Mouse (Mus musculus) intestine, embryonic 14.5 days (tissue): ENCODE measurements around the gene Sh3gl3. TPM values are rescaled to one million over a fixed set of nuclear protein-coding genes. Genes with fewer than 3 reads are reported as not detected.

Experiments used
- ATAC-seq: fragments of 200-750 bp; cut with Nextera tagmentation; replicated peaks from 2 replicates; pipeline ENCODE4 v1.8.0; 2017; ENCODE audit warnings: low read depth, moderate number of reproducible peaks, moderate TSS enrichment, moderate library complexity; ENCODE audit not compliant: low FRiP score, low TSS enrichment
- DNase-seq: peaks from one replicate; pipeline ENCODE4 v3.0.0-alpha.2; 2018; ENCODE audit warnings: low spot score
- H3K27ac ChIP-seq: fragments of 300-500 bp; sonication (generic); 2 replicates; pipeline ENCODE4 v1.5.1; 2014; ENCODE audit warnings: low read depth, mild to moderate bottlenecking, control low read depth
- H3K27me3 ChIP-seq: fragments of 300-500 bp; sonication (generic); replicated peaks from 2 replicates; pipeline ENCODE4 v1.6.1; 2014; ENCODE audit warnings: low read length, control low read depth; ENCODE audit not compliant: control insufficient read depth, insufficient read depth
- H3K36me3 ChIP-seq: fragments of 300-500 bp; sonication (generic); 2 replicates; pipeline ENCODE4 v1.6.1; 2014; ENCODE audit warnings: low read length, control low read depth; ENCODE audit not compliant: control insufficient read depth, insufficient read depth
- H3K4me1 ChIP-seq: fragments of 300-500 bp; sonication (generic); replicated peaks from 2 replicates; pipeline ENCODE4 v1.6.1; 2014; ENCODE audit warnings: low read length, control low read depth, mixed read lengths; ENCODE audit not compliant: control insufficient read depth, insufficient read depth
- H3K4me2 ChIP-seq: fragments of 300-500 bp; sonication (generic); 2 replicates; pipeline ENCODE4 v1.6.1; 2014; ENCODE audit warnings: low read length
- H3K4me3 ChIP-seq: fragments of 300-500 bp; sonication (generic); 2 replicates; pipeline ENCODE4 v1.5.1; 2014; ENCODE audit warnings: low read depth, low read length, control low read depth, mixed read lengths
- H3K9ac ChIP-seq: fragments of 300-500 bp; sonication (generic); 2 replicates; pipeline ENCODE4 v1.6.1; 2014; ENCODE audit warnings: mild to moderate bottlenecking, low read length
- H3K9me3 ChIP-seq: fragments of 300-500 bp; sonication (generic); 2 replicates; pipeline ENCODE4 v1.6.1; 2016; ENCODE audit warnings: low read length, control low read depth; ENCODE audit not compliant: control insufficient read depth
- WGBS: fragments of 180-500 bp; shearing (Covaris S2); extraction: QIAGEN DNeasy Blood & Tissue Kit; methylation state at CpG from one replicate; pipeline ENCODE4 v1.1.7; 2014; 5-methylcytosine and 5-hydroxymethylcytosine counted together
- polyA plus RNA-seq: library from polyadenylated mRNA; unstranded; fragments of >200 nt; fragmentation: Nextera tagmentation; extraction: Ambion mirVana; gene quantifications from 2 replicates; pipeline ENCODE4 v1.2.1, GENCODE M21; 2014

Sh3gl3 gene
- polyA plus RNA-seq, 1 experiment from 2014 or later = 17.4 TPM

GRCm38 (mm10) chr7:82244701-82245100, 71.1 kb downstream of the Sh3gl3 start:
- no peak for ATAC-seq
- no peak for DNase-seq
- Histone ChIP-seq H3K4me3 (no peak overlapping the region), H3K9me3 (no peaks in the 10 kb centered on the region), H3K36me3 (no peaks in the 10 kb centered on the region), H3K27ac (no peak overlapping the region), H3K27me3 (no peaks in the 10 kb centered on the region), H3K9ac (no peak overlapping the region), H3K4me2 (no peak overlapping the region), H3K4me1 (0 out of 2 replicates have a peak, but pooled peaks cover 2% of the 10 kb centered on the region)
- 70% methylated on average over 3 of the region's 3 CpGs for WGBS

- Histone ChIP-seq H3K4me3 (no peak overlapping the region), H3K9ac (no peak overlapping the region), H3K36me3 (no peaks in the 10 kb centered on the region), H3K4me2 (no peak overlapping the region), H3K27me3 (no peaks in the 10 kb centered on the region), H3K4me1 (no peaks in the 10 kb centered on the region), H3K9me3 (no peaks in the 10 kb centered on the region), H3K27ac (no peak overlapping the region)
- DNase-seq (no peak), ATAC-seq (no peak)
- 62% methylated on average over 10 of the region's 10 CpGs for WGBS
Observed at GRCm38 (mm10) chr7:82248953-82249695, 75.5 kb downstream of the Sh3gl3 start.

- DNase-seq (no peak), ATAC-seq (no peak)
- Histone ChIP-seq H3K27ac (no peak overlapping the region), H3K4me3 (no peak overlapping the region), H3K9me3 (no peaks in the 10 kb centered on the region), H3K4me2 (no peak overlapping the region), H3K27me3 (no peaks in the 10 kb centered on the region), H3K36me3 (no peaks in the 10 kb centered on the region), H3K9ac (no peak overlapping the region), H3K4me1 (no peaks in the 10 kb centered on the region)
- WGBS = 94% methylated on average over 1 of the region's 1 CpGs
Observed at GRCm38 (mm10) chr7:82253309-82253708, 79.7 kb downstream of the Sh3gl3 start.

- 79% methylated on average over 6 of the region's 6 CpGs for WGBS
- no peak overlapping the region for H3K4me2 ChIP-seq
Observed at GRCm38 (mm10) chr7:82256936-82257335, 83.3 kb downstream of the Sh3gl3 start.

GRCm38 (mm10) chr7:82257530-82257929, 83.9 kb downstream of the Sh3gl3 start:
- Histone ChIP-seq H3K4me1 (no peaks in the 10 kb centered on the region), H3K27me3 (no peaks in the 10 kb centered on the region), H3K4me3 (no peak overlapping the region), H3K9ac (no peak overlapping the region), H3K36me3 (no peaks in the 10 kb centered on the region), H3K9me3 (no peaks in the 10 kb centered on the region), H3K27ac (no peak overlapping the region), H3K4me2 (no peak overlapping the region)
- no peak for ATAC-seq
- 94% methylated on average over 4 of the region's 4 CpGs for WGBS
- no peak for DNase-seq

More at GRCm38 (mm10) chr7:82256936-82257335, 83.3 kb downstream of the Sh3gl3 start:
- Histone ChIP-seq H3K36me3 (no peaks in the 10 kb centered on the region), H3K27me3 (no peaks in the 10 kb centered on the region), H3K27ac (no peak overlapping the region), H3K4me1 (no peaks in the 10 kb centered on the region), H3K9ac (no peak overlapping the region), H3K4me3 (no peak overlapping the region), H3K9me3 (no peaks in the 10 kb centered on the region)
- DNase-seq (no peak), ATAC-seq (0 out of 2 replicates have a peak, but pooled peaks have one; percentile 15)

GRCm38 (mm10) chr7:82260210-82260609, 86.6 kb downstream of the Sh3gl3 start:
- no peaks in the 10 kb centered on the region for H3K27me3 ChIP-seq
- no peaks in the 10 kb centered on the region for H3K9me3 ChIP-seq
- 75% methylated on average over 6 of the region's 6 CpGs for WGBS
- H3K27ac ChIP-seq = no peak overlapping the region
- DNase-seq (no peak), ATAC-seq (no peak)
- H3K4me2 ChIP-seq = no peak overlapping the region
- H3K9ac ChIP-seq = no peak overlapping the region
- no peaks in the 10 kb centered on the region for H3K36me3 ChIP-seq
- no peak overlapping the region for H3K4me3 ChIP-seq
- no peaks in the 10 kb centered on the region for H3K4me1 ChIP-seq

GRCm38 (mm10) chr7:82263141-82263540, 89.5 kb downstream of the Sh3gl3 start:
- no peak overlapping the region for H3K9ac ChIP-seq
- 25% methylated on average over 8 of the region's 8 CpGs for WGBS

GRCm38 (mm10) chr7:82264119-82264518, 90.5 kb downstream of the Sh3gl3 start:
- Histone ChIP-seq H3K27ac (no peak overlapping the region), H3K4me3 (no peak overlapping the region), H3K27me3 (no peaks in the 10 kb centered on the region), H3K9ac (no peak overlapping the region), H3K4me2 (no peak overlapping the region), H3K4me1 (no peaks in the 10 kb centered on the region), H3K9me3 (no peaks in the 10 kb centered on the region), H3K36me3 (no peaks in the 10 kb centered on the region)
- WGBS = 70% methylated on average over 2 of the region's 2 CpGs
- DNase-seq (no peak), ATAC-seq (no peak)

More at GRCm38 (mm10) chr7:82263141-82263540, 89.5 kb downstream of the Sh3gl3 start:
- Histone ChIP-seq H3K4me2 (no peak overlapping the region), H3K9me3 (no peaks in the 10 kb centered on the region), H3K36me3 (no peaks in the 10 kb centered on the region), H3K4me1 (no peaks in the 10 kb centered on the region), H3K27me3 (no peaks in the 10 kb centered on the region), H3K27ac (no peak overlapping the region), H3K4me3 (no peak overlapping the region)
- ATAC-seq (no peak), DNase-seq (peak; percentile 79)

- no peak for ATAC-seq
- no peak for DNase-seq
- Histone ChIP-seq H3K9me3 (no peaks in the 10 kb centered on the region), H3K4me1 (no peaks in the 10 kb centered on the region), H3K36me3 (no peaks in the 10 kb centered on the region), H3K4me3 (no peak overlapping the region), H3K27ac (no peak overlapping the region), H3K4me2 (no peak overlapping the region), H3K27me3 (no peaks in the 10 kb centered on the region), H3K9ac (no peak overlapping the region)
- 64% methylated on average over 4 of the region's 4 CpGs for WGBS
Observed at GRCm38 (mm10) chr7:82265365-82265764, 91.7 kb downstream of the Sh3gl3 start.
